Mouse (Mus musculus) embryonic fibroblast, embryonic 13.5 days (primary cell): ENCODE data around the gene Ngef.

Experiments
- CTCF ChIP-seq: IDR thresholded peaks from 2 replicates; pipeline ENCODE4 v1.5.1; 2011; ENCODE audit warnings: mild to moderate bottlenecking, control low read depth, low read length, moderate library complexity, borderline replicate concordance; ENCODE audit not compliant: insufficient read depth
- POLR2A ChIP-seq: IDR thresholded peaks from 2 replicates; pipeline ENCODE4 v1.6.1; 2011; ENCODE audit warnings: low read depth, mild to moderate bottlenecking, control low read depth, low read length, moderate library complexity

DNA sequence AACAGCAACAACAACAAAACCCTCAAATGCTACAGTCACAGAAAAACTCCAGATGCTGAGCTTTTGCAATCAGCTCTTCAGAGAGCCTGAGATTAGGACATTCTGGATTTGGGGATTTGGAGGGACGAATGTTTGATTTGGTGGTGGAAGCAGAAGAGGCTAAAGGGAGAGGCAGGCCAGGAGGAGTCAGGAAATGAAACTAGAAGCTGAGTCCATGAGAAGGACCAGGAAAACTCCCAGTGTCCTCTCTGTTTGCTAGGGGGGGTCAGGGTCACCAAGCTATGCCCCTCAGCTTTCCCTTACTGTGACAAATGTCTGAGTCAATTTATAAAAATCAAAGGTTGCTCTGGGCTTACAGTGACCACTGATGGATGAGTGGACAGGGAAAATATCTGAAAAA is 20.1 kb downstream of the Ngef start:
- no peak for TF ChIP-seq POLR2A
- TF ChIP-seq CTCF: no peak
